Mouse (Mus musculus) B cell, adult 67 days (primary cell): Measurements from ENCODE around the gene Hapln3. TPM values are rescaled to one million over a fixed set of nuclear protein-coding genes. Genes with fewer than 3 reads are reported as not detected.

Experiments
- total RNA-seq, 2 experiments: library from RNA; stranded (reverse); gene quantifications; 4 replicates each; pipeline ENCODE4 v1.2.4; 2023

Hapln3 gene
- total RNA-seq: not detected

DNA sequence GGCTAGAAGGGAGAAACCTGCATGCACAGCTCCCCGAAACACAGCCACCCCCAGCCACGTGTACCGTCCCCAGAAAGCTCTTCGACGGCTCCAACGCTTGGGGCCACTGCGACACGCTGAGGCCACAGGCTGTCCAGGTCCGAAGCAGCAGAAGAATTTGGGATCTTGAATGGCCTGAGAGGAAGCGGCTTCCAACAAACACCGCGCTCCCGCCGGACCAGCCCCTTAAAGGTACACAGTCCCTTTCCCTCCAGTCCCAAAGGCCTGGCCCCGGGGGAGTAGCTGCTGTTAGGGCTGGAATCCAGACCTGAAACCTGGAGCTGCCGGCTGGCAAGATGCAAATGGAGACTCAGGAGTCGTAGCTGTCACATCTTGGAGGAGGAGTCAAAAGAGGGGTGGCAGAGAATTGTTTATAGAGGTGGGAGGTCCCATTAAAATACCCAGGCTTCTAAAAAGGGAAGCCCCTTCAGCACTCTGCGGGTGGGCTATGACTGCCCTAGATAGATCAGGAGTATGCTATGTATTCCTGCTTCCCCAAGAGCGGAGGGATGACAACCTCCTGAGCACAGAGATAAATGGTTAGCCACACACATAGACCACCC is at the start of gene Hapln3:
TSS of gene Hapln3 (minus strand) at position 176 of the 602 bp plus-strand sequence.

DNA sequence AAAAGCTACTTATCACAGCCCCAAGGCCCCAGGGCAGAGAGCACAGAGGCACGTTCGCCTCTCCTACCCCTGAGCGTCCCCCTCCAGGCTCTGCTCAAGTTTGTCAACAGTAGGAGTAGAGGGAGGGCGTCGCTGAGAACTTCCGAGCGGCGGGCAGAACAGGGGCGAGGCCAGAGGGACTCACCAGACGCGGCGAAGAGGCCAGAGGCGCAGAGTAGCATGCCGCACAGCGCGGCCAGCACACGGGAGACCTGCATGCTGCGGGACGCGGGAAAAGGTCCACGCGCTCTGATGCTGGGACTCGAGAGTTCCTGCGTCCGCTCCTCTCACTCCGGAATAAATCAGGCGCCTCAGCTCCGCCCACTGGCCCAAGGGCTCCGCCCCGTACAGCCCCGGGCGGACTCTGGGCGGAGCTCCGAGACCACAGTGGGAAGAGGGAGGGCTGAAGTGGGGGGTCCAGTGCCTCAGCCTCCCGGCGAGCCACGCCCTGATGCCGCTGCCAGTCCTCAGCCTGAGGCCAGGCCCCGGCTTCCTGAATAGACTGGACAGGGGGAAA is 18.0 kb upstream of the Hapln3 start, which contains the start of gene Mfge8:
TSS of gene Mfge8 (minus strand) at position 350 of the 556 bp plus-strand sequence.

Other genes starting within 250 kb of the Hapln3 start
- gene Aen, start 235.2 kb downstream of the Hapln3 start, total RNA-seq: 10 to 100 TPM; 26.3 to 38.2 TPM
- gene Isg20, start 217.6 kb downstream of the Hapln3 start, total RNA-seq: 10 to 100 TPM; 15.9 to 20.0 TPM
- not detected for gene Acan, start 77.5 kb downstream of the Hapln3 start, total RNA-seq
- gene Mfge8, start 18.0 kb upstream of the Hapln3 start, total RNA-seq: 10 to 100 TPM; 25.1 to 29.5 TPM
- gene Abhd2, start 142.2 kb upstream of the Hapln3 start, total RNA-seq: 10 to 100 TPM; 77.4 to 79.3 TPM